Mouse (Mus musculus): ENCODE data around the gene Trim25. TPM values are rescaled to one million over a fixed set of nuclear protein-coding genes. Genes with fewer than 3 reads are reported as not detected.
"Not testable (repeated sequence)": the region's sequence is repeated elsewhere in the genome, so short reads cannot be mapped to it uniquely, and the experiment has no call there.

The Trim25 gene
- polyA plus RNA-seq, 1 experiment from 2014 or later: 15.9 TPM

DNA sequence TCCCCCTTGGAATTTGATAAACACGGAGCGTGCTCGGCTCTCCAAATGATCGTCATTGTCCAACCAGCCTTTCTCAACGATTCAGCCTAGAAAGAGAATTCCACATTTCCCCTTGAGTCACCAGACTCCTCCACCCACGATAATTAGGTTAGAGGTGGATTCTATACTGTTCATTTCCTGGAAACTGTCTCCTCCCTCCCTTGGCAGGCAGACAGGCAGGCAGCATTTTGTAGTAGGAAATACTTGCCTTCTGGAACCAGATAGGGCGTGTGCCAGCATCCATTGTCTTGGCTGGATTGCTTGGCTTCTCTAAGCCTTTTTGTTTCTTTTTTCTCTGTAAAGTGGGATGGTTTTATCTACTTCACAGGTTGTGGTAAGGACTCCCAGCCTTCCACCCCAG lies 2.7 kb upstream of the Trim25 start:
- Histone ChIP-seq H3K4me2 (ENCODE audit: low read length) (0 out of 2 replicates have a peak overlapping the region, but pooled peaks have one; percentile 21), H3K36me3 (ENCODE audit: control insufficient read depth, insufficient read depth, low read length) (peaks cover 1% of the 10 kb centered on the region), H3K27me3 (ENCODE audit: control insufficient read depth, insufficient read depth, low read length) (no peaks in the 10 kb centered on the region), H3K9me3 (ENCODE audit: control insufficient read depth, low read length) (no peaks in the 10 kb centered on the region), H3K4me3 (ENCODE audit: control insufficient read depth in 1 of 2, insufficient read depth in 1 of 2, low read depth in 1 of 2, low read length in 2 of 2) (no peak overlapping the region), H3K27ac (replicated peaks in 1 of 2; ENCODE audit: control insufficient read depth in 1 of 2, insufficient read depth in 1 of 2, low read depth in 2 of 2, low read length in 2 of 2) (peak overlapping the region; percentile 60 to 69), H3K9ac (ENCODE audit: low read length) (no peak overlapping the region), H3K4me1 (ENCODE audit: control insufficient read depth in 2 of 2, insufficient read depth in 2 of 2, low read length in 2 of 2) (peaks cover 7 to 11% of the 10 kb centered on the region in 2 experiments)
- WGBS: 51% methylated on average over 7 of the region's 7 CpGs
- ATAC-seq (ENCODE audit: insufficient number of reproducible peaks, insufficient read depth, low FRiP score, low read depth): 0 out of 2 replicates have a peak, but pooled peaks have one; percentile 49

DNA sequence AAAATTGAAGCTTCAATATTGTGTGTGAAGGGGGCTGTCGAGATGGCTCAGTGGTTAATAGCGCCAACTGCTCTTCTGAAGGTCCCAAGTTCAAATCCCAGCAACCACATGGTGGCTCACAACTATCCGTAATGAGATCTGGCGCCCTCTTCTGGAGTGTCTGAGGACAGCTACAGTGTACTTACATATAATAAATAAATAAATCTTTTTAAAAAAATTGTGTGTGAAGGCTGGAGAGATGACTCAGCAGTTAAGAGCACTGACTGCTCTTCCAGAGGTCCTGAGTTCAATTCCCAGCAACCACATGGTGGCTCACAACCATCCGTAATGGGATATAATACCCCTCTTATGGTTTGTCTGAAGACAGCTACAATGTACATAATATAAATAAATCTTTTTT lies 1.8 kb upstream of the Trim25 start:
- WGBS: 81% methylated on average over 5 of the region's 5 CpGs
- Histone ChIP-seq H3K27ac (replicated peaks in 1 of 2; ENCODE audit: control insufficient read depth in 1 of 2, insufficient read depth in 1 of 2, low read depth in 2 of 2, low read length in 2 of 2) (peak overlapping the region; percentile 51 to 69; a peak in 3 of 4 replicates), H3K4me1 (ENCODE audit: control insufficient read depth in 2 of 2, insufficient read depth in 2 of 2, low read length in 2 of 2) (peaks cover 10 to 13% of the 10 kb centered on the region in 2 experiments)
- H3K4me3 ChIP-seq (ENCODE audit: control insufficient read depth in 1 of 2, insufficient read depth in 1 of 2, low read depth in 1 of 2, low read length in 2 of 2); H3K9ac ChIP-seq (ENCODE audit: low read length); H3K27me3 ChIP-seq (ENCODE audit: control insufficient read depth, insufficient read depth, low read length); ATAC-seq (ENCODE audit: insufficient number of reproducible peaks, insufficient read depth, low FRiP score, low read depth); H3K4me2 ChIP-seq (ENCODE audit: low read length); H3K36me3 ChIP-seq (ENCODE audit: control insufficient read depth, insufficient read depth, low read length); H3K9me3 ChIP-seq (ENCODE audit: control insufficient read depth, low read length): not testable (repeated sequence)

DNA sequence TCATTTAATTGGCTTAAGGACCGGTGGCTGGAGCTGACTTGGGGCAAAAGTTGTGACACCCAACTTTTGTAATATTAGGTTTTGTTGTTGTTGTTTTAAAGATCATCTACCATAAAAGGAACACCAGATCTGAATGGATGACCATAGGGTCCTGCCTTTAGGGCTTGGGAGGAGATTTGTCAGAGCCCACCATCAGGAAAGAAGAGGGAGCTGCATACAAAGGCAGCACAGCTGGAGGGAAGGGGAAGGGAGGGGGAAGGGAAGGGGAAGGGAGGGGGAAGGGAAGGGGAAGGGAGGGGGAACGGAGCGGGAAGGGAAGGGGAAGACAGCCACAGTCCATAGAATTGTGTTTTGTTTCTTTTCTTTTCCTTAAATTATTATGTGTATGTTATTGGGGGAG lies 770 bp upstream of the Trim25 start:
- no peaks in the 10 kb centered on the region; the same call in 1 of the 2 replicates for H3K36me3 ChIP-seq (ENCODE audit: control insufficient read depth, insufficient read depth, low read length)
- H3K4me2 ChIP-seq (ENCODE audit: low read length): peak overlapping the region; percentile 73
- H3K27me3 ChIP-seq (ENCODE audit: control insufficient read depth, insufficient read depth, low read length): no peaks in the 10 kb centered on the region
- peaks cover 16 to 22% of the 10 kb centered on the region in 2 experiments for H3K4me1 ChIP-seq (ENCODE audit: control insufficient read depth in 2 of 2, insufficient read depth in 2 of 2, low read length in 2 of 2)
- 35% methylated on average over 3 of the region's 3 CpGs for WGBS
- peak overlapping the region in 1 of 2 experiments; percentile 46; a peak in 1 of 4 replicates for H3K27ac ChIP-seq (replicated peaks in 1 of 2; ENCODE audit: control insufficient read depth in 1 of 2, insufficient read depth in 1 of 2, low read depth in 2 of 2, low read length in 2 of 2)
- no peaks in the 10 kb centered on the region for H3K9me3 ChIP-seq (ENCODE audit: control insufficient read depth, low read length)
- ATAC-seq (ENCODE audit: insufficient number of reproducible peaks, insufficient read depth, low FRiP score, low read depth): no peak
- H3K9ac ChIP-seq (ENCODE audit: low read length): no peak overlapping the region
- H3K4me3 ChIP-seq (ENCODE audit: control insufficient read depth in 1 of 2, insufficient read depth in 1 of 2, low read depth in 1 of 2, low read length in 2 of 2): no peak overlapping the region

DNA sequence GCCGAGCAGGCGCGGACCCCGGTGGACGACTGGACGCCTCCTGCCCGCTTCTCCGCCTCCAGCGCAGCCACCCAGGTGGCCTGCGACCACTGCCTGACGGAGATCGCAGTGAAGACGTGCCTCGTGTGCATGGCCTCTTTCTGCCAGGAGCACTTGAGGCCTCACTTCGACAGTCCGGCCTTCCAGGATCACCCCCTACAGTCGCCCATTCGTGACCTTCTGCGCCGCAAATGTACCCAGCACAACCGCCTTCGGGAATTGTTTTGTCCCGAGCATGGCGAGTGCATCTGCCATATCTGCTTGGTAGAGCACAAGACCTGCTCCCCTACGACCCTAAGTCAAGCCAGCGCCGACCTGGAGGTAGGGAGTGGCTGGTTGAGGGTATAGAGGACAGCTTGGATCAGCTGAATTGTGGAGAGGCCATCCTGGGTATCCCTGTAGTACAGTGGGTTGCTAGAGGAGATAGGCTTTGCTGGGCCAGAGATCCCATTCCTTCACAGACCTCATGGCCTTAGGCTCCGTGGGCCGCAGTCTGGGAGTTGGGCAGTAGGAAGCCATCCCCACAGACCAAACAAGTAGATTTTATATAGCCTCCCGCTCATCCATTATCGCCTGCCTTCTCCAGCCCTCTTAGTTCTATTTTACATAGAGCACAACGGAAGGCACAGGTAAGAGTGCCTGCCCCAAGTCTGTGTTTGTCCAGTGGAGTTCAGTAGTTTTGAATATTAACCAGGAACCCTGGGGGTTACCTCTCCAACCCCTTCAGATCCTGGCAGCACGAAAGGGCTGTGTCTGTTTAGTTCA lies 749 bp downstream of the Trim25 start:
- Histone ChIP-seq H3K9ac (ENCODE audit: low read length) (peak overlapping the region; percentile 81), H3K4me2 (ENCODE audit: low read length) (peak overlapping the region; percentile 73), H3K27me3 (ENCODE audit: control insufficient read depth, insufficient read depth, low read length) (no peaks in the 10 kb centered on the region), H3K4me1 (ENCODE audit: control insufficient read depth in 2 of 2, insufficient read depth in 2 of 2, low read length in 2 of 2) (peaks cover 18 to 28% of the 10 kb centered on the region in 2 experiments), H3K27ac (replicated peaks in 1 of 2; ENCODE audit: control insufficient read depth in 1 of 2, insufficient read depth in 1 of 2, low read depth in 2 of 2, low read length in 2 of 2) (peak overlapping the region; percentile 26 to 68; a peak in 3 of 4 replicates), H3K4me3 (ENCODE audit: control insufficient read depth in 1 of 2, insufficient read depth in 1 of 2, low read depth in 1 of 2, low read length in 2 of 2) (peak overlapping the region; percentile 57 to 69), H3K9me3 (ENCODE audit: control insufficient read depth, low read length) (no peaks in the 10 kb centered on the region), H3K36me3 (ENCODE audit: control insufficient read depth, insufficient read depth, low read length) (no peaks in the 10 kb centered on the region; the same call in none of the 2 replicates)
- ATAC-seq (ENCODE audit: insufficient number of reproducible peaks, insufficient read depth, low FRiP score, low read depth): 0 out of 2 replicates have a peak, but pooled peaks have one; percentile 19
- 15% methylated on average over 33 of the region's 33 CpGs for WGBS

DNA sequence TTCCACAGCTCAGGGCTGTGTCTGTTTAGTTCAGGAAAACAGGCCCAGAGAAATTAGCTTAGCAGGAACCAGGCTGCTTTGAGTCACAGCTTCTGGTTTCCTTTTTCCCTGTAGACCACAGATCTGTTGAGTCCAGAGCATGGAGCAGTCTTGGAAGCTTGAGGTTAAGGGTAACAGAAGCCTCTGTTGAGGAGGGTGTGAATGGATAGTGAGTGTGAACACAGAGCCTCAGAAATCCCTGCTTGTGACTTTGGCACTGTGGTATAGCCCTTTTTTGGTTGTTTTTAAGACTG lies 1.3 kb downstream of the Trim25 start:
- no peaks in the 10 kb centered on the region for H3K9me3 ChIP-seq (ENCODE audit: control insufficient read depth, low read length)
- peaks cover 2% of the 10 kb centered on the region for H3K36me3 ChIP-seq (ENCODE audit: control insufficient read depth, insufficient read depth, low read length)
- peak overlapping the region; percentile 57 to 69 for H3K4me3 ChIP-seq (ENCODE audit: control insufficient read depth in 1 of 2, insufficient read depth in 1 of 2, low read depth in 1 of 2, low read length in 2 of 2)
- H3K4me1 ChIP-seq (ENCODE audit: control insufficient read depth in 2 of 2, insufficient read depth in 2 of 2, low read length in 2 of 2): peaks cover 18 to 28% of the 10 kb centered on the region in 2 experiments
- H3K27ac ChIP-seq (replicated peaks in 1 of 2; ENCODE audit: control insufficient read depth in 1 of 2, insufficient read depth in 1 of 2, low read depth in 2 of 2, low read length in 2 of 2): 0 out of 4 replicates have a peak overlapping the region, but pooled peaks of 1 of the 2 experiments have one; percentile 68
- peak overlapping the region; percentile 81 for H3K9ac ChIP-seq (ENCODE audit: low read length)
- H3K27me3 ChIP-seq (ENCODE audit: control insufficient read depth, insufficient read depth, low read length): no peaks in the 10 kb centered on the region
- peak overlapping the region; percentile 73 for H3K4me2 ChIP-seq (ENCODE audit: low read length)
- ATAC-seq (ENCODE audit: insufficient number of reproducible peaks, insufficient read depth, low FRiP score, low read depth): no peak

DNA sequence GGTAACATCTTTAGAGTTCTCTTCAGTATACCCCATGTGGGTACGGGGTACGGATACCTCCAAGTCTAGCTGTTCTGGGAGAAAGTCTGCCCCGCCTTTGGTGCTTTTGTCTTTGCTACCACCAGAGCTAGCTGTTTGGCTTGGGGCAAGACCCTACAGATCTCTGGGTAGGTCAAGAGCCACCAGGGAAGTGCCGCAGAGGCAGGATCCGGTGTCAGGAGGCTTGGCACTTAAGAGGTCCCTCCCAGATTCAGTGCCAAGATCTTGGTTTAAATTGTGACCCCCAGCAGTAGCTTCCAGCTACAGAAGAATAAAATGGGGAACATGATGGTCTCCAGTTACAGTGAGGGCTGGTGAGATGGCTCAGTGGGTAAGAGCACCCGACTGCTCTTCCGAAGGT lies 2.4 kb downstream of the Trim25 start:
- Histone ChIP-seq H3K27ac (replicated peaks in 1 of 2; ENCODE audit: control insufficient read depth in 1 of 2, insufficient read depth in 1 of 2, low read depth in 2 of 2, low read length in 2 of 2) (no peak overlapping the region), H3K27me3 (ENCODE audit: control insufficient read depth, insufficient read depth, low read length) (no peaks in the 10 kb centered on the region), H3K4me3 (ENCODE audit: control insufficient read depth in 1 of 2, insufficient read depth in 1 of 2, low read depth in 1 of 2, low read length in 2 of 2) (peak overlapping the region; percentile 9 to 10; a peak in 2 of 4 replicates), H3K4me1 (ENCODE audit: control insufficient read depth in 2 of 2, insufficient read depth in 2 of 2, low read length in 2 of 2) (peaks cover 18 to 26% of the 10 kb centered on the region in 2 experiments), H3K9ac (ENCODE audit: low read length) (no peak overlapping the region), H3K4me2 (ENCODE audit: low read length) (peak overlapping the region; percentile 73), H3K36me3 (ENCODE audit: control insufficient read depth, insufficient read depth, low read length) (peaks cover 12% of the 10 kb centered on the region), H3K9me3 (ENCODE audit: control insufficient read depth, low read length) (no peaks in the 10 kb centered on the region)
- WGBS: 91% methylated on average over 7 of the region's 7 CpGs
- no peak for ATAC-seq (ENCODE audit: insufficient number of reproducible peaks, insufficient read depth, low FRiP score, low read depth)

DNA sequence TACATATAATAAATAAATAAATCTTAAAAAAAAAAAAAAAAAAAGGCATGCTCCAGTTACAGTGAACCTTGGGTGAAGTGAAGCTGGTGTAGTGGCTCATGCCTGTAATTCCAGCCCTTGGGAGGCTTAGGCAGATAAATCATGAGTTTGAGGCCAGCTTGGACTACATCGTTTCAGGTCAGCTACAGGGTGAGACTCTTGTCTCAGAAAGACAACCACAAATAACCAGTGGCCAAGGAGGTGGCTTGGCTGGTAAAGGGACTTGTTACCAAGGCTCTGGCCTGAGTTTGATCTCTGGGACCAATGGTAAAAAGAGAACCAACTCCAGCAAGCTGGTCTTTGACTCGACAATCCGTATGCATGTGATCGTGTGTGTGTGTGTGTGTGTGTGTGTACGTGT lies 2.9 kb downstream of the Trim25 start:
- H3K4me2 ChIP-seq (ENCODE audit: low read length): peak overlapping the region; percentile 52
- H3K36me3 ChIP-seq (ENCODE audit: control insufficient read depth, insufficient read depth, low read length): peaks cover 15% of the 10 kb centered on the region
- no peak overlapping the region for H3K27ac ChIP-seq (replicated peaks in 1 of 2; ENCODE audit: control insufficient read depth in 1 of 2, insufficient read depth in 1 of 2, low read depth in 2 of 2, low read length in 2 of 2)
- H3K9me3 ChIP-seq (ENCODE audit: control insufficient read depth, low read length): no peaks in the 10 kb centered on the region
- no peak for ATAC-seq (ENCODE audit: insufficient number of reproducible peaks, insufficient read depth, low FRiP score, low read depth)
- no peak overlapping the region for H3K9ac ChIP-seq (ENCODE audit: low read length)
- peak overlapping the region in 1 of 2 experiments; percentile 1; a peak in 1 of 4 replicates for H3K4me3 ChIP-seq (ENCODE audit: control insufficient read depth in 1 of 2, insufficient read depth in 1 of 2, low read depth in 1 of 2, low read length in 2 of 2)
- H3K4me1 ChIP-seq (ENCODE audit: control insufficient read depth in 2 of 2, insufficient read depth in 2 of 2, low read length in 2 of 2): peaks cover 18 to 23% of the 10 kb centered on the region in 2 experiments
- WGBS: 94% methylated on average over 5 of the region's 5 CpGs
- H3K27me3 ChIP-seq (ENCODE audit: control insufficient read depth, insufficient read depth, low read length): no peaks in the 10 kb centered on the region
